Comparison of ENCODE assay signal across 15 mouse cellular contexts in genomic region chr1:162215743-162216142, GRCm38 (mm10).
DNase-seq lines count a peak whose midpoint lies in the region; ATAC-seq and TF ChIP-seq lines count a peak whose summit lies in the region.
"Had no signal": no experiment of that assay in that cellular context is flagged by ENCODE, and none has a peak within 500 bp of the region (broad histone marks: within the 10 kb centered on the region; RNA-seq: fewer than 3 reads in every experiment).

No protein-coding gene starts in this region.

- TF ChIP-seq CTCF in gastrocnemius, adult 2 months (IDR thresholded peaks at IDR 0.05), result no peak

- no peak for ATAC-seq in kidney, embryonic 16.5 days (ENCODE audit: low FRiP score, low TSS enrichment)
- no peak for ATAC-seq in embryonic facial prominence, embryonic 11.5 days (replicated peaks; ENCODE audit: insufficient number of reproducible peaks, low FRiP score, low TSS enrichment, low read depth)
- no peak for ATAC-seq in limb, embryonic 14.5 days (ENCODE audit: low FRiP score, low read depth)
- no peak for ATAC-seq in megakaryocyte-erythroid progenitor cell, adult 5-6 weeks (replicated peaks; ENCODE audit: low FRiP score, low TSS enrichment, poor library complexity, severe bottlenecking)

- H3K27me3 ChIP-seq in kidney, embryonic 16.5 days (ENCODE audit: insufficient read depth, low read length), result no peaks in the 10 kb centered on the region
- no peaks in the 10 kb centered on the region for H3K27me3 ChIP-seq in embryonic facial prominence, embryonic 11.5 days (ENCODE audit: control insufficient read depth, insufficient read depth, low read length)
- no peaks in the 10 kb centered on the region for H3K27me3 ChIP-seq in limb, embryonic 14.5 days (ENCODE audit: control insufficient read depth, insufficient read depth, low read length)
- H3K27me3 ChIP-seq: neural tube, embryonic 13.5 days had no signal

- peaks cover 20% of the 10 kb centered on the region for H3K4me1 ChIP-seq in kidney, embryonic 16.5 days (ENCODE audit: insufficient read depth, low read length)
- peaks cover 3% of the 10 kb centered on the region; the same call in 1 of the 2 replicates for H3K4me1 ChIP-seq in embryonic facial prominence, embryonic 11.5 days (ENCODE audit: control insufficient read depth, insufficient read depth, low read length)
- H3K4me1 ChIP-seq in limb, embryonic 14.5 days (ENCODE audit: control insufficient read depth, insufficient read depth, low read length), result peaks cover 39% of the 10 kb centered on the region

- H3K27ac ChIP-seq in gastrocnemius, adult 2 months, result peak overlapping the region; percentile 90
- peak overlapping the region; percentile 91; the same call in 1 of the 2 replicates for H3K27ac ChIP-seq in kidney, embryonic 16.5 days (ENCODE audit: low read length)
- H3K27ac ChIP-seq in embryonic facial prominence, embryonic 11.5 days (replicated peaks; ENCODE audit: low read depth, low read length), result peak overlapping the region; percentile 100
- H3K27ac ChIP-seq in limb, embryonic 14.5 days (replicated peaks; ENCODE audit: low read depth, low read length), result peak overlapping the region; percentile 100
- H3K27ac ChIP-seq: liver, embryonic 14.5 days; midbrain, embryonic 12.5 days; neural tube, embryonic 13.5 days had no signal

- DNase-seq in gastrocnemius, adult 2 months, result no peak
- DNase-seq in gastrocnemius, postnatal 25 days, result no peak
- no peak for DNase-seq in kidney, postnatal 4 days
- DNase-seq in embryonic facial prominence, embryonic 11.5 days (ENCODE audit: low spot score), result peak; percentile 40
- DNase-seq in limb, embryonic 14.5 days (ENCODE audit: low spot score), result no peak
- DNase-seq in frontal cortex, postnatal 10 days (ENCODE audit: low spot score in 2 of 2), result no peak
- DNase-seq: cerebellum, adult 18-20 months; kidney, adult 2 months; right cerebral cortex, postnatal 25 days; thymus, adult 18-20 months had no signal

- H3K36me3 ChIP-seq in kidney, embryonic 16.5 days (ENCODE audit: insufficient read depth, low read length), result no peaks in the 10 kb centered on the region
- no peaks in the 10 kb centered on the region for H3K36me3 ChIP-seq in embryonic facial prominence, embryonic 11.5 days (replicated peaks; ENCODE audit: control insufficient read depth, insufficient read depth, low read depth, low read length)
- peaks cover 19% of the 10 kb centered on the region for H3K36me3 ChIP-seq in limb, embryonic 14.5 days (ENCODE audit: control insufficient read depth, insufficient read depth, low read length)
- H3K36me3 ChIP-seq: midbrain, embryonic 12.5 days; neural tube, embryonic 13.5 days had no signal

- no peak overlapping the region for H3K9ac ChIP-seq in kidney, embryonic 16.5 days (replicated peaks; ENCODE audit: low read length)
- peak overlapping the region; percentile 27; the same call in 1 of the 2 replicates for H3K9ac ChIP-seq in embryonic facial prominence, embryonic 11.5 days (replicated peaks; ENCODE audit: low read length)
- H3K9ac ChIP-seq in limb, embryonic 14.5 days (ENCODE audit: low read depth, low read length, severe bottlenecking), result no peak overlapping the region
- H3K9ac ChIP-seq: liver, embryonic 14.5 days; midbrain, embryonic 12.5 days; neural tube, embryonic 13.5 days had no signal

- no peak overlapping the region for H3K4me3 ChIP-seq in gastrocnemius, adult 2 months
- no peak overlapping the region for H3K4me3 ChIP-seq in kidney, embryonic 16.5 days (ENCODE audit: low read length)
- no peak overlapping the region for H3K4me3 ChIP-seq in embryonic facial prominence, embryonic 11.5 days (ENCODE audit: low read depth, low read length)
- no peak overlapping the region for H3K4me3 ChIP-seq in limb, embryonic 14.5 days (replicated peaks; ENCODE audit: low read length)
- H3K4me3 ChIP-seq: midbrain, embryonic 12.5 days; neural tube, embryonic 13.5 days had no signal

- no peaks in the 10 kb centered on the region for H3K9me3 ChIP-seq in kidney, embryonic 16.5 days (ENCODE audit: low read length)
- H3K9me3 ChIP-seq in embryonic facial prominence, embryonic 11.5 days (replicated peaks; ENCODE audit: control insufficient read depth, low read length), result no peaks in the 10 kb centered on the region
- no peaks in the 10 kb centered on the region for H3K9me3 ChIP-seq in limb, embryonic 14.5 days (ENCODE audit: control insufficient read depth, low read length)
- H3K9me3 ChIP-seq: midbrain, embryonic 12.5 days; neural tube, embryonic 13.5 days had no signal

- TF ChIP-seq POLR2A in limb, embryonic 14.5 days (IDR thresholded peaks at IDR 0.05; ENCODE audit: borderline replicate concordance, extremely low read depth, insufficient read depth, insufficient read length), result no peak

- intact Hi-C loops in gastrocnemius, adult 2 months (cut with DNase I), result loop anchor here (10.0 kb wide), 1 partner anchor 211 kb away; no protein-coding TSS in a partner anchor

- WGBS in kidney, embryonic 16.5 days, result 62% methylated on average over 5 of the region's 5 CpGs
- 19% methylated on average over 5 of the region's 5 CpGs for WGBS in embryonic facial prominence, embryonic 11.5 days
- WGBS in limb, embryonic 14.5 days, result 21% methylated on average over 5 of the region's 5 CpGs

- H3K4me2 ChIP-seq in kidney, embryonic 16.5 days (replicated peaks; ENCODE audit: low read depth, low read length), result no peak overlapping the region
- no peak overlapping the region for H3K4me2 ChIP-seq in embryonic facial prominence, embryonic 11.5 days (ENCODE audit: low read depth, low read length)
- no peak overlapping the region for H3K4me2 ChIP-seq in limb, embryonic 14.5 days (replicated peaks; ENCODE audit: low read depth, low read length, severe bottlenecking)
- H3K4me2 ChIP-seq: midbrain, embryonic 12.5 days; neural tube, embryonic 13.5 days had no signal
